Mouse (Mus musculus) spleen, adult 2 months (tissue): Measurements from ENCODE around the gene Stk11. TPM values are rescaled to one million over a fixed set of nuclear protein-coding genes. Genes with fewer than 3 reads are reported as not detected.

Experiments
- DNase-seq, 2 experiments: peaks; one replicate each; pipeline versions ENCODE4 v3.0.0 to v3.0.0-alpha.2; 2012 to 2021; ENCODE audit warnings: low spot score in 2 of 2, low read depth in 1 of 2
- H3K27ac ChIP-seq: fragments of 200-500 bp; 2 replicates; pipeline ENCODE4 v1.5.1; 2012; ENCODE audit warnings: low read length, inconsistent platforms; ENCODE audit not compliant: insufficient read depth
- H3K27me3 ChIP-seq: fragments of 200-500 bp; 2 replicates; pipeline ENCODE4 v1.6.1; 2012; ENCODE audit warnings: mild to moderate bottlenecking, moderate library complexity, low read length, inconsistent platforms; ENCODE audit not compliant: control insufficient read depth, insufficient read depth
- H3K36me3 ChIP-seq: fragments of 200-500 bp; 2 replicates; pipeline ENCODE4 v1.6.1; 2012; ENCODE audit warnings: mild to moderate bottlenecking, low read length, inconsistent platforms; ENCODE audit not compliant: control insufficient read depth, insufficient read depth
- H3K4me1 ChIP-seq: fragments of 200-500 bp; 2 replicates; pipeline ENCODE4 v1.6.1; 2011; ENCODE audit warnings: inconsistent platforms; ENCODE audit not compliant: control insufficient read depth, insufficient read depth, insufficient read length
- H3K4me3 ChIP-seq: fragments of 200-500 bp; 2 replicates; pipeline ENCODE4 v1.5.1; 2011; ENCODE audit warnings: mild to moderate bottlenecking, inconsistent platforms; ENCODE audit not compliant: insufficient read depth, insufficient read length; ENCODE audit errors: extremely low read depth
- CTCF ChIP-seq: fragments of 200-500 bp; IDR thresholded peaks from 2 replicates; pipeline ENCODE4 v1.5.1; 2011; ENCODE audit warnings: mild to moderate bottlenecking, inconsistent platforms; ENCODE audit not compliant: insufficient read depth, insufficient read length, insufficient replicate concordance; ENCODE audit errors: extremely low read depth
- POLR2A ChIP-seq: fragments of 200-500 bp; IDR thresholded peaks from 2 replicates; pipeline ENCODE4 v1.6.1; 2011; ENCODE audit warnings: low read depth, low read length, inconsistent platforms
- WGBS: fragments of 180-500 bp; shearing (Covaris S2); methylation state at CpG from one replicate; pipeline ENCODE4 v1.1.7; 2018; 5-methylcytosine and 5-hydroxymethylcytosine counted together
- polyA plus RNA-seq: library from polyadenylated mRNA; depleted of rRNA; stranded (reverse); fragments of >200 nt; gene quantifications from 2 replicates; pipeline ENCODE4 v1.2.3, GENCODE M21; 2012

The Stk11 gene
- polyA plus RNA-seq, 1 experiment: 120 TPM

- peaks cover 12% of the 10 kb centered on the region for H3K36me3 ChIP-seq
- WGBS: under 1% methylated on average over 15 of the region's 15 CpGs
- no peak for DNase-seq
- peak overlapping the region; percentile 92 for H3K27ac ChIP-seq
- peaks cover 20% of the 10 kb centered on the region for H3K4me1 ChIP-seq
- peak overlapping the region; percentile 89 for H3K4me3 ChIP-seq
- H3K27me3 ChIP-seq: peaks cover 7% of the 10 kb centered on the region; the same call in 1 of the 2 replicates
- TF ChIP-seq POLR2A: no peak
- TF ChIP-seq CTCF: no peak
Observed at GRCm38 (mm10) chr10:80142530-80142925, 26.9 kb downstream of the Stk11 start.

GRCm38 (mm10) chr10:80143664-80144063, 28.1 kb downstream of the Stk11 start:
- 92% methylated on average over 7 of the region's 7 CpGs for WGBS
- peaks cover 24% of the 10 kb centered on the region for H3K4me1 ChIP-seq

GRCm38 (mm10) chr10:80144159-80144558, 28.6 kb downstream of the Stk11 start:
- DNase-seq: no peak

More at GRCm38 (mm10) chr10:80143664-80144063, 28.1 kb downstream of the Stk11 start:
- Histone ChIP-seq H3K27me3 (peaks cover 7% of the 10 kb centered on the region; the same call in 1 of the 2 replicates), H3K27ac (no peak overlapping the region), H3K4me3 (no peak overlapping the region), H3K36me3 (peaks cover 12% of the 10 kb centered on the region)
- DNase-seq: no peak
- TF ChIP-seq POLR2A (no peak), CTCF (no peak)

GRCm38 (mm10) chr10:80144864-80145838, 29.5 kb downstream of the Stk11 start:
- Histone ChIP-seq H3K4me3 (no peak overlapping the region), H3K27ac (no peak overlapping the region), H3K36me3 (peaks cover 12% of the 10 kb centered on the region), H3K27me3 (no peaks in the 10 kb centered on the region), H3K4me1 (peaks cover 16% of the 10 kb centered on the region)
- DNase-seq: peak in 1 of 2 experiments; percentile 73
- peak; percentile 88 for TF ChIP-seq CTCF
- no peak for TF ChIP-seq POLR2A
- WGBS: 82% methylated on average over 20 of the region's 20 CpGs

More at GRCm38 (mm10) chr10:80144159-80144558, 28.6 kb downstream of the Stk11 start:
- WGBS: 90% methylated on average over 12 of the region's 12 CpGs
- Histone ChIP-seq H3K27me3 (0 out of 2 replicates have a peak, but pooled peaks cover 3% of the 10 kb centered on the region), H3K4me3 (no peak overlapping the region), H3K4me1 (peaks cover 21% of the 10 kb centered on the region), H3K36me3 (peaks cover 12% of the 10 kb centered on the region), H3K27ac (no peak overlapping the region)
- TF ChIP-seq POLR2A (no peak), CTCF (no peak)

- no peak for DNase-seq
- Histone ChIP-seq H3K4me1 (peaks cover 16% of the 10 kb centered on the region), H3K4me3 (no peak overlapping the region), H3K27ac (no peak overlapping the region), H3K27me3 (no peaks in the 10 kb centered on the region), H3K36me3 (peaks cover 14% of the 10 kb centered on the region)
- WGBS: 76% methylated on average over 6 of the region's 6 CpGs
- TF ChIP-seq POLR2A (no peak), CTCF (no peak)
Observed at GRCm38 (mm10) chr10:80145896-80146295, 30.3 kb downstream of the Stk11 start.

GRCm38 (mm10) chr10:80146568-80147011, 31.0 kb downstream of the Stk11 start:
- peaks cover 12% of the 10 kb centered on the region for H3K4me1 ChIP-seq
- DNase-seq: no peak
- no peak overlapping the region for H3K4me3 ChIP-seq
- peak overlapping the region; percentile 0; the same call in 1 of the 2 replicates for H3K27ac ChIP-seq
- peaks cover 19% of the 10 kb centered on the region for H3K36me3 ChIP-seq
- WGBS: 95% methylated on average over 4 of the region's 4 CpGs
- H3K27me3 ChIP-seq: no peaks in the 10 kb centered on the region
- TF ChIP-seq POLR2A: no peak
- TF ChIP-seq CTCF: no peak
